Mouse (Mus musculus) adrenal gland, adult (tissue): ENCODE results near the gene Dtx2.
"Not testable (repeated sequence)": the region's sequence is repeated elsewhere in the genome, so short reads cannot be mapped to it uniquely, and the experiment has no call there.

Source experiments
- DNase-seq, 2 experiments: peaks; one replicate each; pipeline ENCODE4 v3.0.0; 2022 to 2023; ENCODE audit warnings: low spot score in 1 of 2; ENCODE audit not compliant: inconsistent age in 2 of 2

Dtx2 gene

DNA sequence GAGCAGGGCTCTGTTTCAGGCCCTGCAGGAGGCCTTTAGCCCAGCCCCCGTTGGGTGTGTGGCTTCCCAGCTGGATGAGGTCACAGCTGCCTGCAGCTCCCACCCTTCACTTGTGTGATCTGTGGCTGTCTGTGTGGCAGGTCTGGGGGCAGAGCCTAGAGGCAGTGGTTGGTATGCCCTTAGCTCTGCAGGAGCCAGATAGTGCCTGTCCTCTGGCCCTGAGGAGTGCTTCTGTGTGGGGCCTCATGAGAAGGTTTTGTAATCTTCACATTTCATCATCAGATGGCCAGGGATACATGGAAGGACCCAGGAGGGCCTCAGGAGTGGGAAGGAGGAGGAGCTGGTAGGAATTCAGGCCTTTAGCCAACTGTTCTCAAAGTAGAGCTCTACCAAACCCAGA is 25.3 kb downstream of the Dtx2 start:
- DNase-seq: peak in 1 of 2 experiments; percentile 54

DNA sequence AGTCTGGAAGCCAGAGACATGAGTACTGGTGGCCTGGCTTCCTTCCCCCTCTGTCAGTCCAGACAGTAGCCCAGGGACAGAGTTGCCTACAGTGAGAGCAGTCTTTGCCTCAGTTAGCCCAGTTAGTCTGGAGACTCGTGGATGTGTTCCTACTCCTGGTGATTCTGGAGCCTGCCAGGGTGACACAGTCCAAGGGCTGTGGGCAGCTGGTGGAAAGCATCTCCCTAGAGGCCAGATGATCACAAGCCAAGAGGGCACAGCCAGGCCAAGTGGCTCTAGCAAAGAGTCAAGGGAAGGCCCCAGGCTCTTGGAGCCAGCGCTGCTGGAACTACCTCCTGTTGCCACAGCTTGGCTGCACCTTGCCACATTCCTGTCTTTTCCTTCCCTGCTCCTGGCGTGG is 31.1 kb downstream of the Dtx2 start:
- peak in 1 of 2 experiments; percentile 52 for DNase-seq

DNA sequence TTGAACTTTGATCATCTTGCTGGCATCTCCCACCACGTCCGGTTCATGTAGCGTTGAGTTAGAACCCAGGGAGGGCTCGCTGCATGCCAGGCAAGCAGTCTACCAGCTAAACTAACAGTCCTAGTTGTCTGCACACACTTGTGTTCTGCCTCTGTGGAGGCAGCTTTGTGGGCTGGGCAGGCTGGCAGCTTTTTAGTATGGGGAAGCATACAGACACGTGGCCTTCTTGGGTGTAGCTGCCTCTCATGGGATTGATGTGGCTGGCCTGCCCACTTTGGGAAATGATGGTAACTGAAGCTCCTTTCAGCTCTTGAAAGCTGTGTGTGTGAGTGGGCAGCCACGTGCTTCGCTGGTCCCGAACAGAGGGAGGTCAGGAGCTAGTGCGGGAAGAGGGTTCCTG is 32.3 kb downstream of the Dtx2 start:
- DNase-seq: no peak

DNA sequence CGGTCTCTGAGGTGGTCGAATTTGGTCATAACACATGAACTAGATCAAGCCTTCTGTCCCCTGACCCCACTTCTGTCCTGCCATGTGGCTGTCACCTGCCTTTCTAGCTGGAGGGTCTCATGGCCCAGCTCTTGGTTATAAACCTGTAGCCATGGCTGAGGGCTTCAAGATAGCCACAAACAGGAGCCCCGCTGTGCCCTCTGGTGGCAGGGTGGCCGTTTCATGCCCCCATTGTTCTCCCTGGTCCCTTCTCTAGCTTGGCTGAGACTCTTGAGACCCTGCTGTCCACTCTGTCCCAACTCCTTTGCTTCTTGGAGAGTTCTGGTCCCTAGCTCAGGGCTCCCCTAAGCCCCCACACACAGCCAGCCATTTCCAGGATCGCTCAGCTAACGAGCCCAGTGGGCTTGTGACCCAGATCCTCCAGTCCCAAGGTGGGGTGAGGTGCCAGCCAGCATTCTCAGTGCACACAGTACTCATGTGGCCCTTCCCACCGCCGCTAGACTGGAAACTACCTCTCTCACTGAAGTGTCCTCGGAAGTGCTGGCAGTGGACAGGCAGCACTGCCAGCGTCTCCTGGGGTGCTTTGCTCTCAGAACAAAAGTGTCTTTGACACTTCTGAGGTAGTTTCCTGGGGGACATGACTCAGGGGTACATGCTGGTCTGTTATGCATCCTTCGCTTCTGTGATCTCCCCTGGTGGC is 33.2 kb downstream of the Dtx2 start:
- no peak for DNase-seq

DNA sequence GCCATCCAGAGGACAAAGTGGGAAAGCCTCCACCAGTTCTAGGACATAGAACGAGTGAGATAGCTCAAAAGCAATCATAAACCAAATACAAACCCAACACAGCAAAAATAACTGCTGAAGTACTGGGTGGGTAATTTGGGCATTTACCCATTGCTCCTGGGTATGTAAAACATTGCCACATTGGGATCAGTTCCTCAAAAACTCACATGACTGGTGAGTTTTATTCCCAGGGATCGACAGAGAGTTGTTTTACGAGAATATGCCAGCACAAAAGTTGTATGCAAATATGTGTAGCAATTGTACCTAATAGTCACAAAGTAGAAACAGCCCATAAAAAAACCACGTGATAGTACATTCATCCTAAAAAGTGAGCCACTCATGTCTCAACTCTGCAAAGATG is 40.3 kb downstream of the Dtx2 start:
- no peak for DNase-seq

DNA sequence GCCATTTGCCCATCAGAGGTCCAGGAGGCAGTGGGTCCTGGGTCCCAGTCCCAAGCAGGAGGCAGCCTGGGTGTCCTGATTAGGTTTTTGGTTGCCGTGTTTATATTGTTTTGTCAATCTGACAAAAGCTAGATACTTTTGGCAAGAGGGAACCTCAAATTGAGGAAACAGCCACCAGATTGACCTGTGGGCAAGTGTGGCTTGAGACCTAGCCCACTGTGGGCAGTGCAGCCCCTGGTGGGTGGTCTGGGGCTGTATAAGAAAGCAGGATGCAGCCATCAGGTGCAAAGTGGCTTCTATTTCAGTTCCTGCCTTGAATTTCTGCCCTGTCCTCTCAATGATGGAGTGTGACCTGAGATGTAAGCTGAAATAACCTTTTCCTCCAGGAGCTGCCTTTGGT is 40.7 kb downstream of the Dtx2 start:
- DNase-seq: no peak

DNA sequence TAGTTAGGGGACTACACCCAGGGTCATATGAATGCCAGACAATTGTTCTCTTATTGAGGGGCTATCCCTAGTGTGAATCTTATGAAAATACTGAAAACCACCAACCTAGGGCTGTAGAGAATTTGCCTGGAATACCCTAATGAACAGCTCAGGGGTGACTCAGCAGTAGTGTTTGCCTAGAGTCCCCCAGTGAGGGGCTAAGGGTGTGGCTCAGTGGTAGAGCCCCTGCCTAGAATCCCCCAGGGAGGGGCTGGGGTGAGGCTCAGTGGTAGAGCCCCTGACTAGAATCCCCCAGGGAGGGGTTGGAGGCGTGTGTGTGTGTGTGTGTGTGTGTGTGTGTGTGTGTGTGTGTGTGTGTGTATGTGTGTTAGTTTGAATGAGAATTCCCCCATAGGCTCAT is 42.1 kb downstream of the Dtx2 start:
- no peak for DNase-seq

DNA sequence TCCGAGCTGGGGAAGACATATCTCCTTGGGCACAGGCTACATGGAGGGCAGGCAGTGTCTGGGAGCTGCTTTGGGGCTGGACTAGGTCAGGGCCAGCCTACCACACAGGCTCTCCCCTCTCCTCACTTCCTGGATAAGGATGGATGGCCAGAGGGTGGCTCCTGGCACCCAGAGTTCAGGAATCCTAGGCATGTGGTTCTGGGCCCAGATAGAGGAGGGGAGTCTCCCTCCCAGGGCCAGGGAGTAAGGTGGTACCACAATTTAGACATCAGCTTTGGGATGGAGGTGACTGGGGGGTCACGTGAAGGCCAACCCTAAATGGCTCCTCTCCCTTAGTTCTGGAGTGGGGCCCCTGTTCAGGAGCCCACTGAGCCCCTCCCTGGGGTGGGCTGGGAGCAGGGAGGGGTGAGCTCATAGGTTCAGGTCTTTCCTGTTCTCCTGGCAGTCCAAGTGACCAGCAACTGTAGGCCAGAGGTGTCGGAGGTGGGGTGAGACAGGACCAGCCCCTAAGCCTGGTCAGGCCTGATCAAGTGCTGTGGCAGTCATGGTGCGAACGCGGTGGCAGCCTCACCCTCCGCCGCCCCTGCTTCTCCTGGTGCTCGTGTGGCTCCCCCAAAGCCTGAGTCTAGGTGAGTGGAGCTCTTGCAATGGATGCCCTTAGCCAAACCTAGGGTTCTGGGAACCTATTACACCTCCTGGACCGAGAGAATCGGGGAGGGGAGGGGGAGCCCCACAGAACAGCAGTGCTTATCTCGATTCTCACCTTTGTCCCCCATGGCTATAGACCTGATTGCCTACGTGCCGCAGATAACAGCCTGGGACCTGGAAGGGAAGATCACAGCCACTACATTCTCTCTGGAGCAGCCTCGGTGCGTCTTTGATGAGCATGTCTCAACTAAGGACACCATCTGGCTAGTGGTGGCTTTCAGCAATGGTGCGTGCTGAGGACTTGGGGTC is 43.9 kb downstream of the Dtx2 start, which contains the start of gene Upk3b:
Gene Upk3b (plus strand): TSS at position 239 of the 957 bp plus-strand sequence.
- DNase-seq: no peak

DNA sequence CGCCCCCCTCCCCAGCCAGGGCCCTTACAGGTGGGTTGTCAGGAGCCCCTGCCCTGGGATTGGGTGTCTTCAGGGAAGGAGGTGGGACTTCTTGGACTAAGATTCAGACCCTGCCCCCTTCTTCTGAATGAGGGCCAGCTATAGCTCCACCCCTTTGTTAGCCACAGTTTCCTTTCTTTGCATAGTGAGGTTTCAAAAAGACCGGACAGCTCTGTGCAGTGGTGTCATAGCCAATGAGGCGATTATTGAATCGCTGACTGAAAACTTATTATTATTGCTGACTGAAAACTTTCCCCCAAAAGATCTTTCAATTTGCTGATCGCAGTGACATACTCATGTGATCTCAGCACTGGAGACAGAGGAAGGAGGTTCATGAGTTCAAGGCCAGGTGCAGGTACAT is 45.6 kb downstream of the Dtx2 start:
- DNase-seq: no peak

DNA sequence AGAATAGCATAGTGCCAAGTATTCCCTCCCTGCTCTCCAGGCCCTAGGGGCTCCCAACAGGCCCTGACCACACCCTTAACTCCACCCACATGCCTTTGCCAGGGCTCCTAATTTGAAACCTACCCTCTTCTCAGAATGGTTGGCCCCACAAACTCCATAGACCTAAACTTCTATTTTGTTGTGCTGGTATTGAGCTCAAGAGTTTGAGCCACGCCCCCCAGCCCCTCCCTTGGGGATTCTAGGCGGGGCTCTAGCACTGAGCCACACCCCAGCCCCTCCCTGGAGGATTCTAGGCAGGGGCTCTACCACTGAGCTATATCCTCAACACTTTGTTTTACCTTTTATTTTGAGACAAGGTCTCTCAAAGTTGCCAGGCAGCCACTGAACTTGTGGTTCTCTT is 46.7 kb downstream of the Dtx2 start:
- DNase-seq: no peak

DNA sequence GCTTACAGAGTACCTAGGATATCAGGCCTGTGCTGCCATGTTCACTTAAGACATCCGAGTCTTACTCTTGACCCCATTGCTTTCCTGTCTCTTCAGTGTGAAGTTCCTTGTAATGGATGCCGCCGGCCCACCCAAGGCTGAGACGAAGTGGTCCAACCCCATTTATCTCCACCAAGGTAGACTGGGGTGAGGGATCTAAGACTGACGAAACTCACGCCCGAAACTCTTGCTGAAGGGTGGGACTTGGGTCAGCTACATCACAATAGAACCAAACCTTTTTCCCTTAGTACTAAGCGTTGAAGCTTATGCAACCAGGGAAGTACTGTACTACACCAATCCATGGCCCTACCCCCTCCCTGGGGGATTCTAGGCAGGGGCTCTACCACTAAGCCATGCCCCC is 47.1 kb downstream of the Dtx2 start:
- DNase-seq: no peak

DNA sequence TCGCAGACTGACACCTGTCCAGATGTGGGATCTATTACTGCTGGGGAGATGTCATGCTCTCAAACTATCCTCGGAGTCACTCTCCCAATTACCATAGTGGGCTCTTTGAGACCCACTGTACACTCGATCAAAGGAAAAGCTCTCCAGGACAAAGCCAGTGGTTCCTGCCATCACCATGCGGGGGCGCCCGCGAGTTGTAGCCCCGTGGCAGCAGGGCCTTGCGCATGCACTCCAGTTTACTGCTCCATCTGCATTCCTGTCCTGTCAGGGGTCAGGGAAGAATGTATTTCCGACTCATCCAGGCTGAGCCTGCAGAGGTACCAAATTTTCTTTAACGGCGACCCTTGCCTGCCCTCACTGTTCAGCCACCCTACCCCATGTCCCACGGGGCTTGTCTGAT is 50.3 kb downstream of the Dtx2 start:
- DNase-seq: peak; percentile 21 to 60

DNA sequence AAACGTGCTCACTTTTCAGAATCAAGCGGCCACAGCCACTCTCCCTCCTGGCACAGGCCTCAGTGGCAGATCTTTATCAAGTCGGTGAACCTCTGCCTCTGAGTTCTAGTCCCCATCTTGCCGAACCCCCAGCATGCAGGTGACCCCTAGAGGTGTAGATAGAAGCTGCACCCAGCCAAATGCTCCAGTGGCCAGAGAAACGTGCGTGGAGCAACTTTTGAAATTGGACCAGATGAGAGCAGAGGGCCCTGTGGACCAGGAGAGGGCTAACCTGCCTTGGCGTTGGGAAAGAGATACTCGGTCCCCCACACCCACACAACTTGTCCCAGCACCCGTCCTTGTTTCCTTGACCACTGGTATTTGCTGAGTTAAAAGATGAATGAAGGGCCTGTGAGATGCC is 50.8 kb downstream of the Dtx2 start:
- DNase-seq: peak; percentile 20 to 55

DNA sequence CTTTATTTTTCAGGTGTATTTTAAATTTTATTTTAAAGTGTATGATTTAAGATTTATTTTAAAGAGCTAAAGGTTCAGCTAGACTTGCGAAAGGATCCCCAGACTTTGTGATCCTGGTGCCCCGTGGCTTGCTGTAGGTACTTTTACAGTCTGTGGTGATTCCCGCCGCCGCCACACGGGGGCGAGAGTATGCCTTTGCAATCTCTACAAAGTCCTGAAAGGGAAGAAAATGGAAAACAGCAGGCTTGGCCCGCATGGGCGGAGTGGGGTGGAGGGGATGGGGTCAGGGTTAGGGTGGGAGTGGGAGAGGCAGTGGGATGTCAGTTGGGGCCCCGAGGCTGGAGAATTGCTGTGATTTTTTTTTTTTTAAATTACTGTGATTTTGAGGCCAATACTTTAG is 51.4 kb downstream of the Dtx2 start:
- peak; percentile 79 to 94 for DNase-seq

DNA sequence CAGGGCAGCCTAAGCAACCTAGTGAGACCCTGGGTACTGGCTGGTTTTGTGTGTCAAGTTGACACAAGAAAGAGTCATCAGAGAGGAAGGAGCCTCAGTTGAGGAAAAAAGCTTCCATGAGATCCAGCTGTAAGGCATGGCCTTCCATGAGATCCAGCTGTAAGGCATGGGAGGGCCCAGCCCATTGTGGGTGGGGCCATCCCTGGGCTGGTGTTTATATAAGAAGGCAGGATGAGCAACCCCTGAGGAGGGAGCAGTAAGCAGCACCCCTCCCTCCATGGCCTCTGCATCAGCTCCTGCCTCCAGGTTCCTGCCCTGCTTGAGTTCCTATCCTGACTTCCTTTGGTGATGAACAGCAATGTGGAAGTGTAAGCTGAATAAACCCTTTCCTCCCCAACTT is 53.9 kb downstream of the Dtx2 start:
- DNase-seq: not testable (repeated sequence)

DNA sequence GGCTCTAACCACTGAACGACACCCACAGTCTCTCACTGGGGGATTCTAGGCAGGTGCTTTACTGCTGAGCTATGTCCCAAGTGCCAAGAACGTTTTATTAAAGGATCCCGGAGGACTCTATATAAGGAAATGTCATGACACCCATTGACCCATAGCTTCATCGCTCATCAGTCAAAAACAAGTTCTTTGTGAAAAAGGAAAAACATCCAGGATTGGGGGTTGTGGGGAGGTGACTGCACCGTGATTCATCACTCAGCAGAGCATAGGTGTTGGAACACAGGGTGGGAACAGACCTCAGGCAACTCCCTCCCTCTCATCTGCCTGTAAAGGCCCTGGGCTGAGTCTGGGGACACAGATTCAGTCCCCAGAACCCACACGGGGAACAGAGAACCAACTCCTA is 55.3 kb downstream of the Dtx2 start:
- peak; percentile 25 to 61 for DNase-seq

DNA sequence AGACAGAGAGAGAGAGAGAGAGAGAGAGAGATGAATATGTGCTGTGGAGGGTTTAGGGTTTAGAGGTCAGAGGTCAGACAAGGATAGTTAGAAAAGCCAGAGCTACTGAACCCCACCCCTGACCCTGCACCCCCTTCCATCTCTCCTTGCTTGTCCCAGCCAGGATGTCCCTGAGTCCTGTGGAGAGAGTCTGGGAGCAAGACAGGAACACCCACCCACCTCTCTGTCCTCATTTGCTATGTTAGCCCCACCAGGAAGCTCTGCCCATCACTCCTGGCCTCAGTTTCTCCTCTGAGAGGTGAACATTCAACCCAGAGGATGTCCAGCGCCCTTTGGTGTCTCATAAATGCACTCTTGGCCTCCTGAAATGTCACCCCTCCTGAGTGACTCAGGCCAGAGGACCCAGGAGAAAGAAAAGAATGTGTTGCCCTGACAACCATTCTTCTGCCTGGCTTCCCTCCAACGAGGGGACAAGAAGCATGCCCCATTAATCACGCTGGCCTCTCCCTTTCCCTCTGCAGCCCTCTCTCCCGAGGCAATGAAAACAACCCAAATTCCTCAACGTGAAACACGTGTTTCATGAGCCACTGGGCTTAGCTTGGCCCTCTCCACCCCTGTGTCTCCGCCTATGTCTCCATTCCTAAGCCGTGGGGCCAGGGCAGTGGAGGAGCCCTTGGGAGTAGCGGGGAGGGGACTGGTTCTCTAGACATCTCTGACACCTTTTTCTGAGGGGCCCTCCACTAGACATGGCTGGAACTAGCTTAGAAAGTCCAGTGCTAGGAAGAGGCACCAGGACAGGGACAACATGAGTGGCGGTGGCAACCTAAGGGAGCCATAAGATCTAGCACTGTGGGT is 56.9 kb downstream of the Dtx2 start:
- DNase-seq: peak; percentile 89 to 93

DNA sequence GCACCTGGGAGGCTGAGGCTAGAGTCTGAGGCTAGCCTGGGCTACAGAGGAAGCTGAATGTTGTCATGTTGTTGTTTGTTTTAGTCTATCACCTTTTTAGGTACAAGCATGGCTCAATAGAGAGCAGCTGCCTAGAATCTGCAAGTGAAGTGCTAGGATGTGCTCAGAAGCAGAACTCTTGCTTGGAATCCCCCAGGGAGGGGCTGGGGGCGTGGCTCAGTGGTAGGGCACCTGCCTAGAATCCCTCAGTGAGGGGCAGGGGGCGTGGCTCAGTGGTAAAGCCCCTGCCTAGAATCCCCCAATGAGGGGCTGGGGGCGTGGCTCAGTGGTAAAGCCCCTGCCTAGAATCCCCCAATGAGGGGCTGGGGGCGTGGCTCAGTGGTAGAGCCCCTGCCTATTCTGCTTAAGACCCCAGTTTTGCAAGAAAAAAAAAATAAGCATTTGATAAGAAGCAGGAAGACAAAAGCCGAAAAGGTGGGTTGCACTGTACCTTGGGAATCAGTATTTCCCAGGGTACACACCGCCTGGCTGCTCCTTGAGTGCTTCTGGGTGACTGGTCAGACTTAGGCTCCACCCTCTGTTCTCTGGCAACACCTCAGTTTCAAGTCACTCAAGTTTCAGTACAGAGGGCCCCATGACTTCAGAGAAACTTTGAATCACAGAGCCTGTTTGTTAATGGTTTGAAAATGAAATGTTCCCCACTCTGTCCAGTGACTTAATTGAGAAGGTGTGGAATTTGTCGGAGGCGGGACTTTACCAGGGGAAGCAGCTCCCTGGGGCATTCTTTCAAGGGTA is 58.5 kb downstream of the Dtx2 start:
- DNase-seq: peak in 1 of 2 experiments; percentile 49

DNA sequence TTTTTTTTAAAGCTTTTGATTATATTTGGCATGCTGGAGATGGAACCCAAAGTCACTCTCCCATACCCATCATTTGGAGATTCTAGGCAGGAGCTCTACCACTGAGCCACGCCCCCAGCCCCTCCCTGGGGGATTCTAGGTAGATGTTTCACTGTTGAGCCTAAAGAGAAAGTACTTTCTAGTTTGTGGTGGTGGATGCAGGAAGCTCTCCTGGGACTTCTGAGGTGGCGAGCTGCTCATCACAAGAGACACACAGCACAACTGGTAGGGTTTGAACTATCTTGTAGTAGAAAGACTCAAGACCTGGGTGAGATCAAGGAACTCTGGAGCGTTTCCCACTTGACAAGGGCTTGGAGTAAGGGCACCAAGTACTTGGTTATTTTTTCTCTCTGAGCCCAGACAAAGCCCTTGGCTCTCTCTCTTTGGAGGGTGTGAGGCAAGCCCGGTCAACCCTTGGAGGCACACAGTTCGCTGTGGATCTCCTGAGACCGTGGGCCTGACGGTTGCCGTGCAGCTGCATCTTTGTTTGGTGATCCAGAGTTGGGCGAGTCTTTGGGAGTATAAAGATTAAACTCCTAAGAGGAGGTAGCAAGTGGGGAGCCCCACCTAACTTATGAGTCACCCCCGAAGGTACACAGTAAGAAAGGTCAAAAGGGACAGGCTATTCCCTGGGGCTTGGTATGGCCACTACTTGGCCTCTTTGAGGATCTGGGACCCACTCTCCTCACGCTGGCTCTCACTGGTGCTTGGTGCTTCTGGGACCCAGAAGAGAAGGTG is 59.9 kb downstream of the Dtx2 start, which contains the start of gene Upk3bl:
Gene Upk3bl (plus strand): TSS at position 192 of the 777 bp plus-strand sequence.
- no peak for DNase-seq

DNA sequence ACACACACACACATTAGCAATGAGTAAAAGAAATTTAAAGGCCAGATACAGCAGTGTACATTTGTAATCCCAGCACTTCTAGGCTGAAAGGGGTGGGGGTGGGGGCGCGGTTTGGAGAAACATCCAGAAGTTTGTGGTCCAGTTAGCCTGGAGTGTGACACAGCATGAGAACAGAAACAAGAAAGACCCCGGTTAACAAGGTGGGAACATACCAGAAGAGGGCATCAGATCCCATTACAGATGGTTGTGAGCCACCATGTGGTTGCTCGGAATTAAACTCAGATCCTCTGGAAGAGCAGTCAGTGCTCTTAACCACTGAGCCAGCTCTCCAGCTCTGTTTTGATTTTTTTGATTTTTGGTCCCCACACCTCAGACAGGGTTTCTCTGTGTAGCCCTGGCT is 61.5 kb downstream of the Dtx2 start:
- no peak for DNase-seq
